Mouse (Mus musculus) granulocyte monocyte progenitor cell, adult 5-6 weeks (primary cell): ENCODE data around the gene Dag1. TPM values are rescaled to one million over a fixed set of nuclear protein-coding genes. Genes with fewer than 3 reads are reported as not detected.
A peak's percentile ranks its signal among the peaks of the same experiment; 100 is the strongest.

ENCODE experiments used
- ATAC-seq: replicated peaks from 2 replicates; pipeline ENCODE4 v1.8.0; 2016; ENCODE audit warnings: mild to moderate bottlenecking, moderate TSS enrichment, inconsistent platforms; ENCODE audit not compliant: poor library complexity, severe bottlenecking
- total RNA-seq, 2 experiments: library from RNA; stranded (forward) in 1 of 2; stranded (reverse) in 1 of 2; fragments of 200-712, 200-1000 nt in 1 of 2; fragments of >200 nt in 1 of 2; fragmentation: Nextera tagmentation in 1 of 2; gene quantifications; 2 replicates each; pipeline ENCODE4 v1.2.3; 2014 to 2017

The Dag1 gene
- total RNA-seq, 2 experiments from 2014 or later: 4.6 to 12.5 TPM

DNA sequence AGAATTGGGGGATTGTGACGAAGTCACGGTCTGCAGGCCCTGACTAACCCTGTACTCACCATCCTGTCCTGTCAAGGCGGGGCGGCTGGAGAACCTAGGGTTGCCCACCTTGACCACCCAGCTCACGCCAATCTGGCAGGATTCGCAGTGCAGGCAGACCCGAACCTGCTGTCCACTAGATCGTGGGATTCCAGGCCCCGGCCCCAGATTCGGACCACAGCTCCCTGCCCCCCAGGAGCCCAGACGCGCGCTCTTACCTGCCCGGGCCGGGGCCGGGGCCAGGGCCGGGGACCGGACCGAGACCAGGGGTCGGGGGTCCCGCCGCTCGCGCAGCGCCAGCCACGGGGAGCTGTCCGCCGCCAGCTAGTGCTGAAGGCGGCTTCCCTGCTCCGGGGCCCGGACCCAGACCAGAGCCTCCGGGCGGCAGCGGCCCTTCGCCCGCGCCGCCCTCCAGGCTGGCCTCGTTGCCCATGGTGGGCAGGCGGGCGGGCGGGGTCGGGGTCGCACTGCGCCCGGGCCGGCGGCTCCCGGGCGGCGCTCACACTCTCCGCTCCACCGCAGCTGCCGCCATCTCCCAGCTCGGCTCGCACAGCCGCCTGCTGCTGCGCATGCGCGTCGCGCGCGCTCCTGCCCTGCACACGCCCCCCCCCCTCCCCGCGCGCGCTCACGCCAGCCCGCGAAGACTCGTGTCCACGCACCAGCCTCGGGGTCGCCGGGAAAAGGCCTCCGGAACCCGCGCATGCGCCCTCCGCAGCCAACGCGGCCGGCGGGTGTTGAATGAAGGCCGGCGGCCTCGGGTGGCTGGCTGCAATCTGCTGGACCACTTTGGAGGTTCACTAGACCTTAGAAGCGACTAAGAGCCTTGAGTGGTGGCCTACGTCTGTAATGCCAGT, 73.7 kb downstream of the Dag1 start, which contains the start of gene Bsn:
TSS of gene Bsn (minus strand) at position 598 of the 893 bp plus-strand sequence.
- ATAC-seq: peak; percentile 79

- no peak for ATAC-seq
These were observed 74.3 kb downstream of the Dag1 start for GRCm38 (mm10) chr9:108189488-108189786.

GRCm38 (mm10) chr9:108189023-108189422, 74.7 kb downstream of the Dag1 start:
- ATAC-seq: no peak

GRCm38 (mm10) chr9:108188511-108188910, 75.2 kb downstream of the Dag1 start:
- ATAC-seq: no peak

- ATAC-seq: no peak
These were observed 76.1 kb downstream of the Dag1 start for GRCm38 (mm10) chr9:108187616-108188015.

DNA sequence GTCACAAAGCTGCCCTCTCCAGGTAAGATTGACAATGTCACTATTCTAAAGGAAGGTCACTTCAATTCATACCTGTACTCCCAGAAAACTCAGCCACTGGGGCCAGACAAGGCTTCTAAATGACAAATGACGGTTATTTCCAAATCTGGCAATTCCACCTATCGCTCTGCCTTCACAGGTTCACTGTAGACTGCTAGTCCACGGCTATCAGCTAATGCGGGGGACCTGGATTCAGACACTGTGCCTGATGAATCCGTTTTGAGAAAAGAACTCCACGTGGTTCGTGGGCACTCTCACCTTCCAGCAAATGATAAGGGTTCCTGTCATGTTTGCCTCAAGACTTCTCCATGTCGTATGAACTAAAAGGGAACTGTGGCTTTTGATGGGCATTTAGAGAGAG, 78.0 kb downstream of the Dag1 start:
- ATAC-seq: no peak

DNA sequence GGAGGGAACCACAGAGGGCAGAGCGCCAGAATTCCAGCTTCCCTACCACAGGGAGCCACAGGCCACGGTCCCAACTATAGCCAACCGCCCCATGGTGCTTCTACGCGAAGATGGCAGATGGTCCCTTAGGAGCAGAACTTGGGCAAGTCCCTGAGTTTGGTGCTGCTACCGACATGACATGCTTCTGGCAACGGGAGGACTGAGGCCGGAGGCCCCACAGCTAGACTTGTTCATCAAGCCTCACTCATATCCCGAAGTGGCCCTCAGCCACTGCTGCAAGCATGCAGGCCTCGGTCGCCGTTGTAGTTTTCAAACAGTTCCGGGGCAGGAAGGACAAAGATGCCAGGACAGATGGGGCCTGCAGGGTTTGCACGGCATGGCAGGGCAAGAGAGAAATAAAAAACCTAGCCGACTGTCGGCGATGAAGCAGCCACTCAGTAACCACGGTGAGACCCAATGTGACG, 80.2 kb downstream of the Dag1 start:
- no peak for ATAC-seq

DNA sequence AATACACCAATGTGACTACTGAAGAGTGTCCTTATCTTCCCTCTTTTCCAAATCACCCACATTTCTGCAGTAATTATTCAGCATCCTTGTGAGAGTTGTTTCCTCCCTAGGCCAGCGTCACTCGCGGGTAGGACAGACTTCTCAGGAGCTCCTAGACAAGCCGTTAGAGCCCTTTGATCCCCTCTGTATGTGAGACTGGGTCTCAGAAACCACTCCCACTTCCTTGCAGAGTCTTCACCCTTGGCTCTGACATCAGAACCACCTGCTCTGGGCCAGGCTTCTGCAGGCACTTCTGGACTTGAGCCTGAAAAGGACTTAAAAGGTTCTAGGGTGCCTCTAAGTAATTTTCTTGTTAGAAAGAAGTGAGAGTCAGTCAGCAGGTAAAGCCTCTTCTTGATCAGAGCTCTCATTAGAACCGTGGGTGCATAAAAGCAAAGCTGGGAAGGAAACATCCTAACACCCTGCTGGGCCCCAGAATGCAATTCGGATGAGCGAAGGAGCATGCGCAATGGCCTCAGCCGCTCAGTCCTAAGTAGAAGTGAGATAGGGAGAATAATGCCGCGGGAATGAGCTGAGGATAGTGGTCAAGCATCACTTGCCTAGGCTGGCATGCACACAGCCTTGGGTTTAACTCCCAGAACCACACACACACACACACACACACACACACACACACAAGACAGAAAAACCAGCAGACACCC, 80.8 kb downstream of the Dag1 start:
- ATAC-seq: no peak

- no peak for ATAC-seq
These were observed 85.4 kb downstream of the Dag1 start for GRCm38 (mm10) chr9:108178391-108178790.

DNA sequence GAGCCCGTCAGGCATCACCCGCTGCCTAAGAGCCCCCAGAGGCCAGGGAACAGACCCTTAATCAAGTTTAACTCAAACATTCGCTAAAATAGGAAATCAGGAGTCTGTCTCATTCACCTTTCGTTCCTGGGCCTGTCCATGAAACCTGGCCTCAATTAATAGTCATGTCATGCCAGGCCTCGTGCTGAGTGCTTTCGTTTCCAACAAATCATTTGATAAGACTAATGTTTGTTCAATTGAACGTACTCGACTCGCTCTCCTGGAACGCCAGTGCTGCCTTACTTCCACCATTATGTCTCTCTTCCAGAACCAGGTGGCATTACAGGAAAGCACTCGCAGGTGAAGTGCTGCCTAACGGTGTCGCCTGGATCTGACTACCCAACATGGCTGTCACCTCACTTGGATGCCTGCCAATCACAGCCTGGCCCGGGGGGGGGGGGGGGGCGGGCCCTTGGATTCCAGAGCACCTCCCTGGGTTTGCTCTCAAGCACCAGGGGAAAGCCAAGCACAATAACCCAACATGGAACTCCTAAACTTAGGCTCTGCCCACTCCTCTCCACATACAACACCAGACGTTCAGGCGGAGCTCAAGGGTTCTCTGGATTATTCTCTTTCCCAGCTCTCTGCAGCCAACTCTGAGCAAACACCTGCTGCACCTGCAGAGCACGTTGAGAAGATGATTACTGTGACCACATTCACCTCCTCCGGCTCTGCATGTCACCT, 88.5 kb downstream of the Dag1 start:
- ATAC-seq: no peak

DNA sequence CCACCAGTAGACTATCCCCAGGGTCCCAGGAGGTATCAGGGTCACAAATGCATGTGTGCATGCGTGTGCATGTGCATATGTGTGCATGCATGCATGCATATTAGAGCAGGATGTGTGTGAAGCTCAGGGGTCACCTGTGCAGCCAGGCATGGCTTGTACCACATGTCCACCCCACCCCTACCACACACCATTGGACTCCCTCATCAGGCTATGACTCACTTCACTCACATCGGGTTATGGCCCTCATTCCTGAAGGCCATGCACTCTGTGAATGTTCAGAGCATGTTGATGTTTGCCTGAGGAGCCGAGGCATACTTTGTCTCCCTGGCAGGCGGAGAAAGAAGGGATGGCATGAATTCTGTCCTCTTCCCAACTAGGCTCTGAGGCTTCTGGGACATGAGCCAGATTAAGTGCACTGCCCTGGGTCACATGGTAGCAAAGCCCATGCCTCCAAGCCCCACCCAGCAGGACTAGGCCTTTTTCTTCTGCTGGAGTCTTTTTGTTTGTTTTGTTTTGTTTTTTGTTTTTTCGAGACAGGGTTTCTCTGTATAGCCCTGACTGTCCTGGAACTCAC, 90.9 kb downstream of the Dag1 start:
- ATAC-seq: no peak

- ATAC-seq: no peak
These were observed 94.0 kb downstream of the Dag1 start for GRCm38 (mm10) chr9:108169751-108170150.

GRCm38 (mm10) chr9:108165143-108165542, 98.6 kb downstream of the Dag1 start:
- ATAC-seq: no peak

DNA sequence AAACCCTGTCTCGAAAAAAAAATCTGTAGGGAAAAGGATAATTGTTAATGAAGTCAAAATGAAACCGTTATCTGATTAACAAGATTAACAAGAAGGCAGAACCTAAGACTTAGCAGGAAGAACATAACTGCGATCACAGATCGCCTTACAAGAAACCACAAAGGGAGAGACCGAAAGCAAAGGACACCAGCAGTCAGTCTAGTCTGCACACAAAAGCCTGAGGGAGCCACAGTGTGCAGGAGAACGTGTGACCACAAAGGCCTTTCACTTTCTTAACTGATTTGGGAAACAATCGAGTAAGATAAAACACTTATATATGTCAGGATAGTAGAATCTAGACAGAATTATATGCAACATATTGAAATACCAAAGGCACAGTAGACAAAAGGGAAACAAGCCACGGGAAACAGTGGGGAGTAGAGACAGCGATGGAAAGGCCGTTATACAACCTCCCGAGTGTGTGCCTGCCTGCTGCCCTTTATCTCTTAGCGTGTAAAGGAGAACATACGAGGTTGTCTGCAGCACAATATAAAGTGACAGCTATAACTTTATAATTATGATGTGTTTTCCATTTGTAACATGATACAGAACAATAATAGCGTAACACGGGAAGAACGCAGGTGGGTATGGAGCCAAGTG, 100.0 kb downstream of the Dag1 start:
- ATAC-seq: peak; percentile 52

GRCm38 (mm10) chr9:108157891-108158290, 105.9 kb downstream of the Dag1 start:
- ATAC-seq: no peak

DNA sequence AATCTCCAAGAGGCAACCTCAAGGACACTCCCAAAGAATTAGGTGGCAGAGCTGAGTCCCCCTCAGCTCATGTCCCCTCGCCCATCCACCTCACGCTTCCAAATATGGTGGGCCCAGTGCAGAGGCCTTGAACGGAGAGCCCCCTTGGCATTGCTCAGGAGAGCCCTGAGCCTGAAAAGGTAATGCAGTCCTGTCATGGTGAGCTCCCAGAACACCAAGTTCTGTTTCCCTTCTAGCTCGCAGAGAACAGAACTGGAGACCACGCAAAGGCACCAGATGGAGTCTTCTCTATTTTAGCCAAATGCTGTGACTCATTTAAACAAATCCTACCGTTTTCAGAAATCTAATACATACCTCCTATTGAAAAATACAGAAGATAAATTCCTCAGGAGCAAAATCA, 106.3 kb downstream of the Dag1 start:
- no peak for ATAC-seq

DNA sequence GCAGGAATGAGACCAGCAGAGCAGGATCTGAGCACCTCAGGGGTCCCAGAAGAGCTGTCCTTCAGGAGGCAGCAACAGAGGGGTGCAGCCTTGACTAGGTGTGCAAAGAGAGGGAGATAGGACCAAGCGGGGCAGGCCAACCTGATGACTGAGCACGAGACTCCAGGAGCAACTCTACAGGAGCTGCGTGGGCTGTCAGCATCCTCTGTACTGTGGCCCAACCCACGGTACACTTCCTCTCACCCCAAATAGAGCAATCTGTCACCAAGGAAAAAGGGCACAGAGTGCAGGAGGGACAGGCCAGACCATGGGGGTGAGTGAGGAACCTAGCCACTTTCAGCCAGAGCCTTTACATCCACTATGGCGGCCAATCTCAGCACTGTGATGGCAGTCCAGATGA, 107.0 kb downstream of the Dag1 start:
- no peak for ATAC-seq

DNA sequence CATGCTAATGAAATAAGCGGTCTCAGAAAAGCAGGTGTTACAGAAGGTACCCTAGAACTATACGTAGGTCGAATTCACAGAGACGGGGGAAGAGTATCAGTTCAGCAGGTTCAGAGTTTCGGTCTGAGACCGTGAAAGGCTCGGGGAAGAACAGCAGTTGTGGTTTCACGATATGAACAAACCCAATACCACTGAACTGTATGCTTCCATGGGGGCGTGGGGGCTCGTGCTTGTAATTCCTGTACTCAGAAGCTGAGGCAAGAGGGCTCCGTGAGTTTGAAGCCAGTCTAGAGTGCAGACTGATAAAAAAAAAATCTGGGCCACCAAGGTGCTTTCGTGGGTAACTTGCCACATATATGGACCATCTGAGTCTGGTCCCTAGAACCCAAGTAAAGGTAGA, 108.9 kb downstream of the Dag1 start:
- ATAC-seq: no peak
